10 mouse cellular contexts compared by ENCODE assay signal in genomic region chr12:112658619-112659018, GRCm38 (mm10). TPM values are rescaled to one million over a fixed set of nuclear protein-coding genes. Genes with fewer than 3 reads are reported as not detected.
A peak's percentile ranks its signal among the peaks of the same experiment; 100 is the strongest.
DNase-seq lines count a peak whose midpoint lies in the region; TF ChIP-seq lines count a peak whose summit lies in the region.
"Had no signal": no experiment of that assay in that cellular context is flagged by ENCODE, and none has a peak within 500 bp of the region (broad histone marks: within the 10 kb centered on the region; RNA-seq: fewer than 3 reads in every experiment).

No protein-coding gene starts in this region.

- intact Hi-C loops in gastrocnemius, postnatal 36 days (cut with DNase I) = no loop called here

- H3K27ac ChIP-seq in cerebellum, adult 2 months (ENCODE audit: insufficient read depth, low read length) = no peak overlapping the region
- H3K27ac ChIP-seq: limb, embryonic 12.5 days; stomach, embryonic 15.5 days had no signal

- peaks cover 20% of the 10 kb centered on the region for H3K4me1 ChIP-seq in cerebellum, adult 2 months (ENCODE audit: control insufficient read depth, insufficient read depth, low read length)

- no peak for TF ChIP-seq POLR2A in cerebellum, adult 2 months (IDR thresholded peaks at IDR 0.05; ENCODE audit: borderline replicate concordance, insufficient read depth, low read length)

- H3K27me3 ChIP-seq in cerebellum, adult 2 months (ENCODE audit: control insufficient read depth, insufficient read depth, low read length) = no peaks in the 10 kb centered on the region
- H3K27me3 ChIP-seq: limb, embryonic 12.5 days; stomach, embryonic 15.5 days had no signal

- DNase-seq in gastrocnemius, postnatal 10 days = peak; percentile 45
- no peak for DNase-seq in gastrocnemius, postnatal 36 days
- peak; percentile 45 to 62 for DNase-seq in left cerebral cortex, adult 18-20 months (ENCODE audit: low spot score in 2 of 2)
- DNase-seq in left cerebral cortex, adult 8-10 months (ENCODE audit: low spot score in 2 of 2) = no peak
- DNase-seq in NIH3T3 (ENCODE audit: low read depth) (peak; percentile 71), liver (no peak)
- peak; percentile 77 to 82 for DNase-seq in cerebellum, adult 2 months
- no peak for DNase-seq in ovary, postnatal 10 days (ENCODE audit: low spot score)

- TF ChIP-seq CTCF in cerebellum, adult 2 months (IDR thresholded peaks at IDR 0.05; ENCODE audit: borderline replicate concordance, insufficient read depth, low read depth, low read length) = no peak

- WGBS in cerebellum, adult 2 months = 19% methylated on average over 7 of the region's 7 CpGs

- H3K4me3 ChIP-seq in cerebellum, adult 2 months (replicated peaks; ENCODE audit: insufficient read depth, low read depth, low read length) = no peak overlapping the region
- H3K4me3 ChIP-seq: limb, embryonic 12.5 days; stomach, embryonic 15.5 days had no signal

RNA-seq across cellular contexts. Expression of gene Siva1, which starts 14.1 kb away (rescaled TPM):
- 10 to 100 TPM; 27.2 to 28.1 TPM for total RNA-seq in gastrocnemius, postnatal 10 days (2021)
- total RNA-seq in gastrocnemius, postnatal 36 days (2021) = 10 to 100 TPM; 12.6 to 17.0 TPM
- 10 to 100 TPM; 21.6 to 22.0 TPM for total RNA-seq in left cerebral cortex, adult 18-20 months (2021)
- 10 to 100 TPM; 16.8 to 26.8 (median 23.8) TPM for total RNA-seq in left cerebral cortex, adult 8-10 months (2022)
- polyA plus RNA-seq in cerebellum, adult 2 months (2012; rRNA removed) = 33.6 and 34.6 TPM in 2 replicates

RNA-seq across cellular contexts. Expression of gene Akt1, which starts 16.1 kb away (rescaled TPM):
- total RNA-seq in gastrocnemius, postnatal 10 days (2021) = 100 to 1,000 TPM; 133 to 142 TPM
- 10 to 100 TPM; 49.9 to 55.7 TPM for total RNA-seq in gastrocnemius, postnatal 36 days (2021)
- 100 to 1,000 TPM; 161 to 169 TPM for total RNA-seq in left cerebral cortex, adult 18-20 months (2021)
- 100 to 1,000 TPM; 158 to 174 (median 171) TPM for total RNA-seq in left cerebral cortex, adult 8-10 months (2022)
- polyA plus RNA-seq in cerebellum, adult 2 months (2012; rRNA removed) = 163 and 177 TPM in 2 replicates

RNA-seq across cellular contexts. Expression of gene Zbtb42, which starts 20.0 kb away (rescaled TPM):
- 1 to 10 TPM; 1.8 to 2.1 TPM for total RNA-seq in gastrocnemius, postnatal 10 days (2021)
- 1 to 10 TPM in 1 of 2 experiments, under 1 TPM in 1; 0.79 to 1.1 TPM for total RNA-seq in gastrocnemius, postnatal 36 days (2021)
- total RNA-seq in left cerebral cortex, adult 18-20 months (2021) = 1 to 10 TPM; 1.1 to 1.5 TPM
- total RNA-seq in left cerebral cortex, adult 8-10 months (2022) = 1 to 10 TPM in 2 of 4 experiments, under 1 TPM in 2; 0.81 to 1.7 (median 1.1) TPM
- polyA plus RNA-seq in cerebellum, adult 2 months (2012; rRNA removed) = 1.5 and 1.8 TPM in 2 replicates

RNA-seq across cellular contexts. Expression of gene Adssl1, which starts 38.8 kb away (rescaled TPM):
- 100 to 1,000 TPM; 340 to 358 TPM for total RNA-seq in gastrocnemius, postnatal 10 days (2021)
- total RNA-seq in gastrocnemius, postnatal 36 days (2021) = 100 to 1,000 TPM; 904 to 982 TPM
- total RNA-seq in left cerebral cortex, adult 18-20 months (2021) = 10 to 100 TPM; 16.4 to 19.7 TPM
- total RNA-seq in left cerebral cortex, adult 8-10 months (2022) = 10 to 100 TPM; 21.8 to 41.0 (median 28.6) TPM
- 69.3 and 72.0 TPM in 2 replicates for polyA plus RNA-seq in cerebellum, adult 2 months (2012; rRNA removed)

Comparison
In these comparisons a context has a peak if more than half of its experiments do, and no peak if none do; other contexts are left out.
1. DNase-seq: peak in gastrocnemius, postnatal 10 days (single experiment), left cerebral cortex, adult 18-20 months (2 of 2), NIH3T3 (single experiment) and cerebellum, adult 2 months (2 of 2); none in gastrocnemius, postnatal 36 days (0 of 2), left cerebral cortex, adult 8-10 months (0 of 2), liver (single experiment) and ovary, postnatal 10 days (single experiment).